Mouse (Mus musculus): ENCODE data around the gene Rab34. TPM values are rescaled to one million over a fixed set of nuclear protein-coding genes. Genes with fewer than 3 reads are reported as not detected.

Gene Rab34
- polyA plus RNA-seq, 1 experiment: 88.8 TPM

DNA sequence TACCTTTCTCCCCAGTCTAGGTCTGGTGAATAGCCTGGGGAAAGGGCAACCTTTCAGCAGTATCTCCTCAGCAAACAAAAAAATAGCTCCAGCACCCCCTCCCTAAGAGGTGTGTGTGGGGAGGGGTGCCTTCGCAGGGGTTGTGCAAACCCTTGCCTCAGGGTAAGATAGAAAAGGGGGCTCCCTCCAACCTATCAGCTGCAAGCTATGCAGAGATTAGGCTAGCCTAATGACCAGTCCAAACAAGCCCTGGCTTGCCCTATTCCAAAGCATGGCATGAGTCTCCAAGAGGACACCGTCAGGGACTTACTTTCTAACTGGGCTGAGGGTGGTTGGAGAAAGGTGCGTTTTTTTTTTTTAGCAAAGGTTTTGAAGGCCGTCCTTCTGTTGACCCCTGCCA is 22.1 kb upstream of the Rab34 start:
- H3K4me3 ChIP-seq: peak overlapping the region; percentile 100
- peaks cover 6% of the 10 kb centered on the region for H3K36me3 ChIP-seq (ENCODE audit: control insufficient read depth, insufficient read depth)
- H3K27me3 ChIP-seq (ENCODE audit: control insufficient read depth, insufficient read depth, insufficient read length): no peaks in the 10 kb centered on the region
- TF ChIP-seq TCF3 (IDR thresholded peaks at IDR 0.05; ENCODE audit: insufficient read length, low read depth) (no peak), MYOG (IDR thresholded peaks at IDR 0.05; ENCODE audit: control insufficient read depth in 1 of 3, insufficient read depth in 1 of 3, insufficient read length in 2 of 3, low read depth in 2 of 3) (no peak), MAX (IDR thresholded peaks at IDR 0.05; ENCODE audit: low read depth) (no peak), USF1 (IDR thresholded peaks at IDR 0.05; ENCODE audit: low read depth) (no peak), CEBPB (IDR thresholded peaks at IDR 0.05; ENCODE audit: insufficient read depth, poor library complexity, severe bottlenecking) (no peak), E2F4 (IDR thresholded peaks at IDR 0.05; ENCODE audit: insufficient read depth) (no peak), REST (IDR thresholded peaks at IDR 0.05; ENCODE audit: insufficient read depth, insufficient read length) (no peak), TCF12 (IDR thresholded peaks at IDR 0.05; ENCODE audit: insufficient read depth, poor library complexity, severe bottlenecking) (no peak), POLR2A (IDR thresholded peaks at IDR 0.05; ENCODE audit: insufficient read length, low read depth) (no peak), SRF (IDR thresholded peaks at IDR 0.05; ENCODE audit: control insufficient read depth, insufficient read length, low read depth) (no peak), MYOD1 (IDR thresholded peaks at IDR 0.05; ENCODE audit: control insufficient read depth in 1 of 3, insufficient read length in 2 of 3, low read depth in 2 of 3) (no peak), POLR2AphosphoS2 (IDR thresholded peaks at IDR 0.05; ENCODE audit: insufficient read length, low read depth) (no peak)
- H3K79me2 ChIP-seq (ENCODE audit: control insufficient read depth, insufficient read depth): peaks cover 39% of the 10 kb centered on the region
- H3ac ChIP-seq (ENCODE audit: control insufficient read depth, insufficient read length): no peak overlapping the region
- H3K4me2 ChIP-seq (ENCODE audit: low read depth): peak overlapping the region; percentile 99

GRCm38 (mm10) chr11:78166640-78167039 is 21.6 kb upstream of the Rab34 start:
- peaks cover 4% of the 10 kb centered on the region for H3K36me3 ChIP-seq (ENCODE audit: control insufficient read depth, insufficient read depth)
- H3ac ChIP-seq (ENCODE audit: control insufficient read depth, insufficient read length): no peak overlapping the region
- H3K79me2 ChIP-seq (ENCODE audit: control insufficient read depth, insufficient read depth): peaks cover 34% of the 10 kb centered on the region
- peak overlapping the region; percentile 100 for H3K4me3 ChIP-seq
- TF ChIP-seq E2F4 (IDR thresholded peaks at IDR 0.05; ENCODE audit: insufficient read depth): no peak
- H3K27me3 ChIP-seq (ENCODE audit: control insufficient read depth, insufficient read depth, insufficient read length): no peaks in the 10 kb centered on the region
- H3K4me2 ChIP-seq (ENCODE audit: low read depth): peak overlapping the region; percentile 99

DNA sequence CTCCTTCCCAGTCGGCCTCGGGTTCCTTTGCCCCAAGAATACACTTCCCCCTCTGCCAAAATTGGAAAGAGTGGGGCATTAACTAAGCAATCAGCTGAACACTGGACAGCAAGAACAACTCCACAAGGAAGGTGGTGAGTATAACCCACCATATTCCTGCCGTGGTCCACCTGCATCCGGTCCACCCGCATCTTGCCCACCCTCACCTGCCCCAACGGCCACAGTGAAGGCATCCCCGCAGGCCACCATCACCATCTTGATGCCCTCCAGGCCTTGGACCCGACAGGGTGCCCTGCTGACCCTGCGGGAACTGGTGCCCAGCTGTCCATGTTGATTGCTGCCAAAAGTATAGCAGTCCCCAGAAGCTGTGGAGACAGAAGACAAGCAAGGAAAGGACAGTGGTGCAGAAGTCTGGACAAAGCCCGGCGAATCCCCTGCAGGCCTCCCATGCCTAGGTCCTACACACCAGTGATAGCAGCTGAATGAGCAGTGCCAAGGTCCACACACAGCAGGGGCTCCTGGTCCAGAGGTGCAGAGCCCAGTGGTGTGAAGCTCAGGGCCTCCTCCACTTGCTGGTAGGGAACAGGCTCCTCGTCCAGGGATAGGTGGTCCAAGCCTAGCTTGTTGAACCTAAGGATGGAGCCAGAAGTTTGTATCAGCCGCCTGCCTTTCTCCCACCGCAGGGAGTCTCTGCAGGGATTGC is 20.8 kb upstream of the Rab34 start:
- H3ac ChIP-seq (ENCODE audit: control insufficient read depth, insufficient read length): no peak overlapping the region
- no peak for TF ChIP-seq CEBPB (IDR thresholded peaks at IDR 0.05; ENCODE audit: insufficient read depth, poor library complexity, severe bottlenecking)
- no peak for TF ChIP-seq MAX (IDR thresholded peaks at IDR 0.05; ENCODE audit: low read depth)
- no peak for TF ChIP-seq E2F4 (IDR thresholded peaks at IDR 0.05; ENCODE audit: insufficient read depth)
- no peak for TF ChIP-seq TCF12 (IDR thresholded peaks at IDR 0.05; ENCODE audit: insufficient read depth, poor library complexity, severe bottlenecking)
- peak in 1 of 3 experiments; percentile 39 for TF ChIP-seq MYOD1 (IDR thresholded peaks at IDR 0.05; ENCODE audit: control insufficient read depth in 1 of 3, insufficient read length in 2 of 3, low read depth in 2 of 3)
- TF ChIP-seq TCF3 (IDR thresholded peaks at IDR 0.05; ENCODE audit: insufficient read length, low read depth): no peak
- TF ChIP-seq MYOG (IDR thresholded peaks at IDR 0.05; ENCODE audit: control insufficient read depth in 1 of 3, insufficient read depth in 1 of 3, insufficient read length in 2 of 3, low read depth in 2 of 3): peak in 1 of 3 experiments; percentile 35
- TF ChIP-seq POLR2AphosphoS2 (IDR thresholded peaks at IDR 0.05; ENCODE audit: insufficient read length, low read depth): no peak
- no peak for TF ChIP-seq POLR2A (IDR thresholded peaks at IDR 0.05; ENCODE audit: insufficient read length, low read depth)
- TF ChIP-seq REST (IDR thresholded peaks at IDR 0.05; ENCODE audit: insufficient read depth, insufficient read length): no peak
- TF ChIP-seq USF1 (IDR thresholded peaks at IDR 0.05; ENCODE audit: low read depth): no peak
- TF ChIP-seq SRF (IDR thresholded peaks at IDR 0.05; ENCODE audit: control insufficient read depth, insufficient read length, low read depth): no peak

DNA sequence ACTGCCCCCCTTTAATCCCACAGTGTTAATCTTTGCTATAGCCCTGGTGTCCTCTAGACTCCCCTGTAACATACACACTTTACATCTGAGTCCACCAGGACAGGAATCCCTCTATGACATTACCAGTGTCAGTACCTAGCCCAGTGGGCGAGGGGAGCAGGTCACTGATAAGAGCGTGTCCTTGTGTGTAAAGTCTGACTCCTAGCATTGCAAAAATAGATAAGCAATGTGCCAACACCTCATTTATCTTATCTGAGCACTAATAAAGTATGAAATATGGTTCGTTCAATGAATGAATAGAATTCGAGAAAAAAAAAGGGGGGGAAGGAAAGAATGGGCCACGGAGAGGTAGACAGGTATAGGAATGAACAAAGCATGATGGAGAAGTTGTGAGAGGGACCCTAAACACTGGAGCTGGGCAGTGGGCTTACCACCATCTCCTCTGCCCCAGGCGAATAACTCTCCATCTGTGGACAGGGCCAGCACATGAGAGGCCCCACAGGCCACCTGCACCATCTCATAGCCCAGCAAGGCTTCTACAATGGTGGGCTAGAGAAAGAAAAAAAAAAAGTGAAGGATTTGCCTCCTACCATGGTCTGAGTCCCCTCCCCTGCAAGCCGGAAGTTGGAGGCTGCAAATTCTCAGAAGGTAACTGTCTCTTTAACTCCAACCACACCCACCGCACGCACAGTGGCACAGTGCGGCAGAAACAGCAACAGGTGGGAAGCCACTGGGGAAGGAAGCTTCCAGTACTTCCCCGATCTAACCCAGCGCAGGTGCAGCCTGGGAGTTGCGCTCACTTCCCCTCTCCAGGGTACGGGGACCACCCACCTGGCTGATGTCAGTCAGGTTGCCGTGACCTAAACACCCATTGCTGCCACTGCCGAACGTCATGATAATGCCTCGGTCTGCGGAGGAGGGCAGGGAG is 19.4 kb upstream of the Rab34 start:
- Histone ChIP-seq H3K4me3 (no peak overlapping the region), H3K79me2 (ENCODE audit: control insufficient read depth, insufficient read depth) (peaks cover 13% of the 10 kb centered on the region), H3K36me3 (ENCODE audit: control insufficient read depth, insufficient read depth) (no peaks in the 10 kb centered on the region), H3ac (ENCODE audit: control insufficient read depth, insufficient read length) (no peak overlapping the region), H3K27me3 (ENCODE audit: control insufficient read depth, insufficient read depth, insufficient read length) (no peaks in the 10 kb centered on the region), H3K4me2 (ENCODE audit: low read depth) (no peak overlapping the region)
- TF ChIP-seq MYOD1 (IDR thresholded peaks at IDR 0.05; ENCODE audit: control insufficient read depth in 1 of 3, insufficient read length in 2 of 3, low read depth in 2 of 3) (no peak), REST (IDR thresholded peaks at IDR 0.05; ENCODE audit: insufficient read depth, insufficient read length) (no peak), MAX (IDR thresholded peaks at IDR 0.05; ENCODE audit: low read depth) (no peak)

More for the DNA sequence above, 20.8 kb upstream of the Rab34 start:
- H3K4me2 ChIP-seq (ENCODE audit: low read depth): peak overlapping the region; percentile 99
- no peaks in the 10 kb centered on the region for H3K27me3 ChIP-seq (ENCODE audit: control insufficient read depth, insufficient read depth, insufficient read length)
- H3K36me3 ChIP-seq (ENCODE audit: control insufficient read depth, insufficient read depth): no peaks in the 10 kb centered on the region
- H3K79me2 ChIP-seq (ENCODE audit: control insufficient read depth, insufficient read depth): peaks cover 27% of the 10 kb centered on the region
- H3K4me3 ChIP-seq: no peak overlapping the region

GRCm38 (mm10) chr11:78170306-78170705 is 17.9 kb upstream of the Rab34 start:
- TF ChIP-seq POLR2A (IDR thresholded peaks at IDR 0.05; ENCODE audit: insufficient read length, low read depth): no peak
- TF ChIP-seq SRF (IDR thresholded peaks at IDR 0.05; ENCODE audit: control insufficient read depth, insufficient read length, low read depth): no peak
- TF ChIP-seq E2F4 (IDR thresholded peaks at IDR 0.05; ENCODE audit: insufficient read depth): no peak
- TF ChIP-seq POLR2AphosphoS2 (IDR thresholded peaks at IDR 0.05; ENCODE audit: insufficient read length, low read depth): no peak
- H3K36me3 ChIP-seq (ENCODE audit: control insufficient read depth, insufficient read depth): no peaks in the 10 kb centered on the region

More at GRCm38 (mm10) chr11:78170306-78170705, 17.9 kb upstream of the Rab34 start:
- no peak overlapping the region for H3K4me2 ChIP-seq (ENCODE audit: low read depth)
- H3K27me3 ChIP-seq (ENCODE audit: control insufficient read depth, insufficient read depth, insufficient read length): no peaks in the 10 kb centered on the region
- H3ac ChIP-seq (ENCODE audit: control insufficient read depth, insufficient read length): no peak overlapping the region
- H3K4me3 ChIP-seq: no peak overlapping the region
- H3K79me2 ChIP-seq (ENCODE audit: control insufficient read depth, insufficient read depth): no peaks in the 10 kb centered on the region

Measured in myocyte (in vitro differentiated cells).